Mouse (Mus musculus): Measurements from ENCODE around the gene Srgap2. TPM values are rescaled to one million over a fixed set of nuclear protein-coding genes. Genes with fewer than 3 reads are reported as not detected.

The Srgap2 gene
- polyA plus RNA-seq, 1 experiment from 2014 or later: 20.8 TPM

DNA sequence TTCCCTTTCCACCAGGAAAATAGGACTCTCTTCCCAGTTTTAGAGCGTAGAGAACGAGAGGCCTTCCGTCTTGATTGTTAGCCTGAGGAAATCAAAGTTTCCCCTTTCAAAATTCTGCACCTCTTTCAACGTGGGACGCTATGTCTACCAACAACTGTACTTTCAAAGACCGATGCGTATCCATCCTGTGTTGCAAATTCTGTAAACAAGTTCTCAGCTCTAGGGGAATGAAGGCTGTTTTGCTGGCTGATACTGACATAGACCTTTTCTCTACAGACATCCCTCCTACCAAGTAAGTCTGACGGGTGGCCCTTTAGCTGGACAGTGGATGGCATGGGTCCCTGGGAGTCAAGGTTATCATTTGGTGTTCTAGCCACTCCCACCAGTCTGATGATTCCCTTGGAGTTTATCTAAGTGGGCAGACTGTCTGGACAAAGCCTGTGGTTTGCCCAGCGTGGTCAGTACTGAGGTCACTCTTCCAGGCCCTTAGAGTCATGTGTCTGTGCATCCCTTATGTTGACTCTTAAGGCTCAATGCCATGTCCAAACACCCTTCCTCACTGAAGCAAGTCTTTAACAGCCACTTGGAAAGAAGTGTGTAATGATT lies 1.5 kb upstream of the Srgap2 start:
- H3K9ac ChIP-seq (ENCODE audit: low read depth, low read length): peak overlapping the region; percentile 68
- WGBS: under 1% methylated on average over 9 of the region's 9 CpGs
- no peaks in the 10 kb centered on the region for H3K36me3 ChIP-seq (ENCODE audit: control insufficient read depth, insufficient read depth, low read length)
- no peak for ATAC-seq (ENCODE audit: low FRiP score, low TSS enrichment)
- H3K27me3 ChIP-seq (ENCODE audit: control insufficient read depth, insufficient read depth, low read length): no peaks in the 10 kb centered on the region
- H3K27ac ChIP-seq (ENCODE audit: low read depth, low read length): peak overlapping the region; percentile 84; the same call in 1 of the 2 replicates
- H3K4me1 ChIP-seq (ENCODE audit: control insufficient read depth, insufficient read depth, low read length): peaks cover 32% of the 10 kb centered on the region
- H3K9me3 ChIP-seq (ENCODE audit: control insufficient read depth, low read length): no peaks in the 10 kb centered on the region
- peak overlapping the region; percentile 76 for H3K4me3 ChIP-seq (ENCODE audit: low read length)
- H3K4me2 ChIP-seq (replicated peaks; ENCODE audit: low read depth, low read length): peak overlapping the region; percentile 84

DNA sequence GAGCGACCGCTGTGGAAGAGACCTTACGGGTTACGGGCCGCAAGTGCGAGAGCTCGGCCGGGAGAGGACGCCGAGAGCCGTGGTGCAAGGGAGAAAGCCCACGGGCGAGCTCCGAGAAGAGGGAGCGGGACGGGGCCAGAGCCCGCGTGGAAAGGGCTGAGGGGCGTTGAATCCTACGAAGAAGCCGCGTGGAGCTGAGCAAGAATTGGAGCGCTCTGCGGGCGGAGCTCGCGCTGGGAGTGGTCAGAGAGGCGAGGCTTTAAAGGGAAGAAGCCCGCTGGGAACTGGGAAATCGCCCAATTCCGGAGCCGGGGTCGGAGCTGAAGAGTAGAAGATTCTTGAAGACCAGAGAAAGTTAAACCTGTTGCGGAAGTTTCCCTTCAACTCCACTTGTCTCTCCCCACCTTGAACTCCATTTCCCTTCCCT lies 942 bp upstream of the Srgap2 start:
- ATAC-seq (ENCODE audit: low FRiP score, low TSS enrichment): no peak
- Histone ChIP-seq H3K4me3 (ENCODE audit: low read length) (peak overlapping the region; percentile 76), H3K27me3 (ENCODE audit: control insufficient read depth, insufficient read depth, low read length) (no peaks in the 10 kb centered on the region)

DNA sequence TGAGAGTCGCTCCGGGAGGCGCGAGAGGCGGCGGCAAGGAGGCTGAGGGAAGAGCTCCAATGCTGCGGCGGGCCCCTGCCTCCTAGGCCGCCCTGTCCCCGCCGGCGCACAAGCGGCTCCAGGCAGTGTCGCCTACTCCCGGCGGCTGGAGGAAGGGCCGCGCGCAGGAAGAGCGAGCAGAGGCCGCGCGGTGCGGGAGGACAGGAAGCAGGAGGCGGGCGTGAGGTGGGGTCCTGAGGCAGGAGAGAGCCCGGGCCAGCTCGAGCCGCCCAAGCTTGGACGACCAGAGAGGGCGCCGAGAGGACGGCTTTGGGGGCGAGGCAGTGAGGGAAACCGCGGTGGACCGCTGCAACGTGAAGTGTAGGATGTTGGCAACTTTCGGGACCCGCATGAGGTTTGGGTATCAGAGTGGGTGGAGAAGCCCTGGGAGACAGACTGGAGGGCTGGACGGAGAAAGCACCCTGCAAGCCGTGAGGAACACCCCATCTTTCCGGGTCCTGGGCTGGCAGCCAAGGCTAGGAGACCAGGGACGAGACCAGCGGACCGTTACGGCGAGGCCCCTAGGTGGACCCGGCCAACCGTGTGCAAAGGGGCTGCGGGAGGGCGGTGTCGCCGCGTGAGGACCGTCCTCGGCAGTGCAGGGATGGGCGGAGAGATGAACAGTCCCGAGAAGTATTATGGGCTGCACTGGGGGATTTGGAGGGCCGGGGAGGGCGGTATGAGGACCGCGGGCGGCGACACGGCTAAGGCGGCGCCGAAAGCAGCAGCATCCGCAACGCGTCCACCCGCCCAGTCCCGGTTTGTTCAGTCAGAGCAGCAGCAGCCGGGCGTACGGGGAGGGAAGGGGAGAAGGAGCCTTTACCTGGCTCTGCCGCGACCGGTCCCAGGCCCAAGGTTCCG lies 531 bp downstream of the Srgap2 start:
- H3K4me2 ChIP-seq (replicated peaks; ENCODE audit: low read depth, low read length): peak overlapping the region; percentile 91
- peaks cover 42% of the 10 kb centered on the region for H3K4me1 ChIP-seq (ENCODE audit: control insufficient read depth, insufficient read depth, low read length)
- under 1% methylated on average over 80 of the region's 81 CpGs for WGBS
- H3K4me3 ChIP-seq (ENCODE audit: low read length): peak overlapping the region; percentile 78
- peak overlapping the region; percentile 83 for H3K9ac ChIP-seq (ENCODE audit: low read depth, low read length)
- H3K27me3 ChIP-seq (ENCODE audit: control insufficient read depth, insufficient read depth, low read length): no peaks in the 10 kb centered on the region
- peak overlapping the region; percentile 95 for H3K27ac ChIP-seq (ENCODE audit: low read depth, low read length)
- ATAC-seq (ENCODE audit: low FRiP score, low TSS enrichment): peak; percentile 44
- H3K36me3 ChIP-seq (ENCODE audit: control insufficient read depth, insufficient read depth, low read length): no peaks in the 10 kb centered on the region
- H3K9me3 ChIP-seq (ENCODE audit: control insufficient read depth, low read length): no peaks in the 10 kb centered on the region

More for the DNA sequence above, 942 bp upstream of the Srgap2 start:
- H3K9ac ChIP-seq (ENCODE audit: low read depth, low read length): peak overlapping the region; percentile 68
- H3K4me2 ChIP-seq (replicated peaks; ENCODE audit: low read depth, low read length): peak overlapping the region; percentile 84
- H3K27ac ChIP-seq (ENCODE audit: low read depth, low read length): peak overlapping the region; percentile 84
- peaks cover 37% of the 10 kb centered on the region for H3K4me1 ChIP-seq (ENCODE audit: control insufficient read depth, insufficient read depth, low read length)
- under 1% methylated on average over 34 of the region's 34 CpGs for WGBS
- H3K36me3 ChIP-seq (ENCODE audit: control insufficient read depth, insufficient read depth, low read length): no peaks in the 10 kb centered on the region
- no peaks in the 10 kb centered on the region for H3K9me3 ChIP-seq (ENCODE audit: control insufficient read depth, low read length)

DNA sequence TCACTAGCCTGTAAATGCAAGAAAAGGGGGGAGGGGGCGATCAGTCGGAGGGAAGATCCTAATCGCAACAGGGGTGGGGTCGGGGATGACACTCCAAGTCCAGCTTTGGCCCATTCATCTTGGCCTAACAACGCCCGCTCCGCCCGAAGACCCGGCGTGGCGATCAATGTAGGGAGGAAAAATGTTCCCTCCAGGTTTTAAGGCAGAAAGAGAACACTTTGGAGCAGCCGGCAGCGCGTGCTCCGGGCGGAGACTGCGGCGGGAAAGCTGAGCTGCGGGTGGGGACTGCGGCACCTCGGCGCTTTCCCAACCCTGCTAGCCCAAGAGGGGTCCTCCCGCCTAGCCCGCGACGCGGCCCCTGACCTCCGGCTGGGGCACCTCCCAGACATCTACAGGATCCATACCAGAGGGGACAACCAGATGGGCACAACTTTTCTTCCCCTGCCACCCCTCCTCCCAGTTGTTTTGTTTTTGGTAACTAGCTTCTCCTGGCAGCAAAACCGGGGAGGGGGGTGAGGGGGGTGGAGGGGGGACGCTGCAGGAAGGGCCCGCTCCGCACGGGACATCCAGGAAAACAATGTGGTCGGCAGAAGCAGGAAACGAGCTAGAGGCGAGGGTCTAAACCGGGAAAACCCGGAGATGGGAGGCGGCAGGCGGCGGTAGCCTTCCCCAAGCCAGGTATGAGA lies 1.4 kb downstream of the Srgap2 start:
- peak overlapping the region; percentile 91 for H3K4me2 ChIP-seq (replicated peaks; ENCODE audit: low read depth, low read length)
- ATAC-seq (ENCODE audit: low FRiP score, low TSS enrichment): no peak
- H3K4me3 ChIP-seq (ENCODE audit: low read length): peak overlapping the region; percentile 78
- under 1% methylated on average over 34 of the region's 41 CpGs for WGBS
- H3K27me3 ChIP-seq (ENCODE audit: control insufficient read depth, insufficient read depth, low read length): no peaks in the 10 kb centered on the region
- H3K4me1 ChIP-seq (ENCODE audit: control insufficient read depth, insufficient read depth, low read length): peaks cover 42% of the 10 kb centered on the region
- no peaks in the 10 kb centered on the region for H3K36me3 ChIP-seq (ENCODE audit: control insufficient read depth, insufficient read depth, low read length)
- H3K9me3 ChIP-seq (ENCODE audit: control insufficient read depth, low read length): no peaks in the 10 kb centered on the region
- H3K27ac ChIP-seq (ENCODE audit: low read depth, low read length): peak overlapping the region; percentile 95
- peak overlapping the region; percentile 83 for H3K9ac ChIP-seq (ENCODE audit: low read depth, low read length)

DNA sequence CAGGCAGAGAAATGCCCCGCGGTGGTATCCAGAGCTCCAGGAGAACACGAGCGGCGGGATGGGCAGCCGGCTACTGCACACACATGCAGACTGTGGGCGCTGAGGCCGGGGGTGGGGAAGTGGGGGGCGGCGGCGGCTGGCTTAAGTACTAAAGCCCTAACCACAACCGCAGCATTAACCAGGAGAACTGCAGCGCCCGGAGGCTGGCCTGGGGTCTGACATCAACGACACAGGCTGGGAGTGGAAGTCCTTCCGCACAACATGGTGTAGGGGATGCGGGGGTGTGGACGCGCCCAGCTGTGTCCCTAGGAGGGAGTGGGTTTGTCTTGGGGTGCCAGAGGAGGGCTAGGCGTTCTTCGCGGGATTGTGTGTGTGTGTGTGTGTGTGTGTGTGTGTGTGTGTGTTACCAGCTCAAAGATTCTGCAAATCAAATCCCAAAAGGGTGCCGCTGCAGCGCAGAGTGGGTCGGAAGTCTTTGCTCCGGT lies 2.0 kb downstream of the Srgap2 start:
- peak overlapping the region; percentile 78 for H3K4me3 ChIP-seq (ENCODE audit: low read length)
- ATAC-seq (ENCODE audit: low FRiP score, low TSS enrichment): no peak
- peak overlapping the region; percentile 83 for H3K9ac ChIP-seq (ENCODE audit: low read depth, low read length)
- no peaks in the 10 kb centered on the region for H3K27me3 ChIP-seq (ENCODE audit: control insufficient read depth, insufficient read depth, low read length)
- no peaks in the 10 kb centered on the region for H3K36me3 ChIP-seq (ENCODE audit: control insufficient read depth, insufficient read depth, low read length)
- 0% methylated on average over 26 of the region's 26 CpGs for WGBS
- peak overlapping the region; percentile 91 for H3K4me2 ChIP-seq (replicated peaks; ENCODE audit: low read depth, low read length)
- peak overlapping the region; percentile 95 for H3K27ac ChIP-seq (ENCODE audit: low read depth, low read length)
- H3K9me3 ChIP-seq (ENCODE audit: control insufficient read depth, low read length): no peaks in the 10 kb centered on the region
- peaks cover 41% of the 10 kb centered on the region for H3K4me1 ChIP-seq (ENCODE audit: control insufficient read depth, insufficient read depth, low read length)

DNA sequence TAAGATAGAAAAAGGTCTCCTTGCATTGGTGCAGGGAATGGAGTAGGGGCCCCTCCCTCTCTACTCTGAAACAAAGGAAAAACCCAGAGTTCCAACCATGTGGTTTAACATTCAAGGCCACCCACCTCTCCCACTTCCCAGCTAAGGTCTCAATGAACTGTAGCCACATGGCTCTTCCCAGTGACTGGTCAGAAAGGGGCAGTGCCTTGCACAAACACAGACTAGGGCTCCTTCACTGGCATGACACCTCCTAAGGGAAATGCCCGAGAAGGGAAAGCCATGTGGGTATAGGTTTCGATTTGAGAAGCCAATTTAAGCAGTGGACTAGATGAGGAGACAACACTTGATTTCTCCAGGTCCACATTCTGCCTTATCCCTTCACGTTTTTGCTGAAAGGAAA lies 3.4 kb downstream of the Srgap2 start:
- H3K9ac ChIP-seq (ENCODE audit: low read depth, low read length): no peak overlapping the region
- no peaks in the 10 kb centered on the region; the same call in 1 of the 2 replicates for H3K36me3 ChIP-seq (ENCODE audit: control insufficient read depth, insufficient read depth, low read length)
- 30% methylated on average over 3 of the region's 3 CpGs for WGBS
- ATAC-seq (ENCODE audit: low FRiP score, low TSS enrichment): no peak
- peaks cover 28% of the 10 kb centered on the region for H3K4me1 ChIP-seq (ENCODE audit: control insufficient read depth, insufficient read depth, low read length)
- H3K4me3 ChIP-seq (ENCODE audit: low read length): peak overlapping the region; percentile 78; the same call in 1 of the 2 replicates
- H3K4me2 ChIP-seq (replicated peaks; ENCODE audit: low read depth, low read length): peak overlapping the region; percentile 91
- H3K27ac ChIP-seq (ENCODE audit: low read depth, low read length): no peak overlapping the region
- H3K27me3 ChIP-seq (ENCODE audit: control insufficient read depth, insufficient read depth, low read length): no peaks in the 10 kb centered on the region
- H3K9me3 ChIP-seq (ENCODE audit: control insufficient read depth, low read length): no peaks in the 10 kb centered on the region

DNA sequence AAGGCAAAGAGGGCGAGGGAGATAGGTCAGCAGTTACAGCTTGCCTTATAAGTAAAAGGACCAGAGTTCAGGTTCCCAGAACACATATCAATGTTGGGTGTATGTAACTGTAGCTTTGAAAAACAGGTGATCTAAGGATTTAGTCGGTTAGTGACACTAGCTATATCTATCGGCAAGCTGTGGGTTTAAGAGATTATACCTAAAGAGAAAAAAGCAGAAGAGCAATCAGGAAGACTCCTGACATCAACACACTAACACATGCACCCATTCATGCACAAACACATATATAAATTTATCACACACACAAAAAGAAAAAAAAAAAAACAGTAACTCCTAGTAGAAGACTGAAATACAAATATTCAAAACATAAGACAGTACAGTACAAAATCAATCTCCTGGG lies 10.6 kb downstream of the Srgap2 start:
- H3K4me1 ChIP-seq (ENCODE audit: control insufficient read depth, insufficient read depth, low read length): no peaks in the 10 kb centered on the region
- no peaks in the 10 kb centered on the region for H3K9me3 ChIP-seq (ENCODE audit: control insufficient read depth, low read length)
- H3K27me3 ChIP-seq (ENCODE audit: control insufficient read depth, insufficient read depth, low read length): no peaks in the 10 kb centered on the region
- H3K4me2 ChIP-seq (replicated peaks; ENCODE audit: low read depth, low read length): no peak overlapping the region
- H3K9ac ChIP-seq (ENCODE audit: low read depth, low read length): no peak overlapping the region
- 90% methylated on average over 3 of the region's 3 CpGs for WGBS
- H3K27ac ChIP-seq (ENCODE audit: low read depth, low read length): no peak overlapping the region
- H3K36me3 ChIP-seq (ENCODE audit: control insufficient read depth, insufficient read depth, low read length): no peaks in the 10 kb centered on the region; the same call in 1 of the 2 replicates
- H3K4me3 ChIP-seq (ENCODE audit: low read length): no peak overlapping the region
- no peak for ATAC-seq (ENCODE audit: low FRiP score, low TSS enrichment)

DNA sequence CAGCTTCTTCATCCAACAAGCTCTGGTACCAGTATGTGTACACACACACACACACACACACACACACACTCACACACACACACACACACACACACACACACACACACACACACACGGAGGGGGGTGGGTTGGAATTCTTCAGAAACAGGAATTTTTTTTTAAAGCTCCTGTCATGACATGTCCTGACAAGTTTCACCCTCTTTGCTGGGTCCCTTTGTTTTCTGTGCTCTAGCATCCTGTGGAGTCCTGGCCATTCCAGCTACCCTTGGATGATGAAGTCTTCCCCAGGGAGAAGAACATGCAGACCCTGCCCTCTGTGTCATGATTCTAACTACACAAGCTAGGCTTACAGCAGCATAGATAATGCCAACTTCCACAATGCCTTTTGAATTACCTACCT lies 13.0 kb downstream of the Srgap2 start:
- Histone ChIP-seq H3K4me2 (replicated peaks; ENCODE audit: low read depth, low read length) (no peak overlapping the region), H3K9ac (ENCODE audit: low read depth, low read length) (no peak overlapping the region), H3K27me3 (ENCODE audit: control insufficient read depth, insufficient read depth, low read length) (no peaks in the 10 kb centered on the region), H3K36me3 (ENCODE audit: control insufficient read depth, insufficient read depth, low read length) (no peaks in the 10 kb centered on the region), H3K27ac (ENCODE audit: low read depth, low read length) (no peak overlapping the region), H3K9me3 (ENCODE audit: control insufficient read depth, low read length) (no peaks in the 10 kb centered on the region), H3K4me1 (ENCODE audit: control insufficient read depth, insufficient read depth, low read length) (no peaks in the 10 kb centered on the region), H3K4me3 (ENCODE audit: low read length) (no peak overlapping the region)
- 84% methylated on average over 1 of the region's 1 CpGs for WGBS
- no peak for ATAC-seq (ENCODE audit: low FRiP score, low TSS enrichment)
